Mouse (Mus musculus) C2C12 (cell line): ENCODE results near the gene Gmnn.

Experiments
- CEBPB ChIP-seq: IDR thresholded peaks from one replicate; pipeline ENCODE4 v1.6.1; 2011; ENCODE audit warnings: low read depth, mild to moderate bottlenecking, control low read depth, moderate library complexity
- CTCF ChIP-seq: IDR thresholded peaks from one replicate; pipeline ENCODE4 v1.5.1; 2011; ENCODE audit not compliant: control insufficient read depth, insufficient read depth, insufficient read length

DNA sequence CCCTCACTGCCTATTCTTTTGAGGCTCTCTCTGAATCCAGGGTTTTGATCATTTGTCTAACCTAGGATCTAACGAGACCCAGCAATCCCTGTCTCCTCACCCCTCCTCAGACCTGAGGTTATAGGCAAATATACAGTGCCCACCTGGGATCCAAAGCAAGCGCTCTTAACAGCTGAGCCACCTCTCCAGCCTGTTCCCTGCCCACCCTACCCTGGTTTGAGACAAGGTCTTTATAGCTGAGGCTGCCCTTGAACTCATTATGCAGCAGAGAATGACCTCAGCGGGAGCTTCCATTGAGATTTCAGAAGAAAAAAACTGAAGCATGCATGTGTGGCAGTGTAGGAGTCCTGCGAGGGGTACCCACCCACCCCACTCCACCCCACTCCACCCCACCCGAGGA is 27.2 kb downstream of the Gmnn start:
- TF ChIP-seq CTCF = no peak
- TF ChIP-seq CEBPB = no peak
